Mouse (Mus musculus) yolk sac, embryonic 10.5 days (tissue): ENCODE data around the gene Adam17.

Experiments
- DNase-seq: peaks from one replicate; pipeline ENCODE4 v3.0.0-alpha.2; 2017; ENCODE audit warnings: low spot score

The Adam17 gene

GRCm38 (mm10) chr12:21312201-21312600 is 61.2 kb downstream of the Adam17 start:
- no peak for DNase-seq

- DNase-seq: no peak
These were observed 66.7 kb downstream of the Adam17 start for GRCm38 (mm10) chr12:21306721-21307120.

DNA sequence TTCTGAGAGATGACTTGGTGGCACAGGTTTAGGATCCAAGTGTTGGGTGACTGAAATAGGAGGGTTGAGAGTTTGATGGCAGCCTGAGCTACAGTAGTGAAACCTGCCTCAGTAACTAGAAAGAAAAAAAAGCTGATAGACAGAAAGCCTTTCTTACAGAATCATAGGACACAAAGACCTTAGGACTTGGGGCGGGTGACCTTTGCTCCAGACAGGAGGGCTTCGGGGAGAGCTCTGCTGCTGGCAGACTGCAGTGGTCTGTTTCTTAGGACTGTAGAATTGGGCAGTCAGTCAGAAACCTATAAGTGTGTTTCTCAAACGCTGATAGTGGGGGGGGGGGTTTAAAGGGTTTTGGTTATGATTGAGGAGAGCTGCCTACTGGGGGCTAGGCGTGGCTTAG is 67.7 kb downstream of the Adam17 start:
- no peak for DNase-seq

DNA sequence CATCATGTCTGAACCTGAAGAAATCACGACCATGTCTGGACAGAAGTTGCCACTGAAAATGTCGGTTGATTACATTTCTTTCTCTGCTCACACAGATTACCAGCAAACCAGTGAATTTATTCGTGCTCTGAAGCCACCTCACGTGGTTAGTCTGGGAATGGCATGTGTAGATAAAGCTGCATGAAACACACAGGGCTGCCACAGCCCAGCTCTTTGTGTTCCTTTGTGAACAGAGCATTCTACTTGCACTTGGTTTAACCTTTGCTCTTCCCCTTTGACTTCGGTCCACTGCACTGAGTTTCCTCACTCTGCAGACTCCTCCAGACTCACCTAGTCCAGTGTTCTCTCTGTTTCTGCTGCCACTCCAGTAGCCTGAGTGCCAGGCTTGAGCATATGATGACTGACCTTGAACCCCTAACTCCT is 71.1 kb downstream of the Adam17 start:
- peak; percentile 72 for DNase-seq

DNA sequence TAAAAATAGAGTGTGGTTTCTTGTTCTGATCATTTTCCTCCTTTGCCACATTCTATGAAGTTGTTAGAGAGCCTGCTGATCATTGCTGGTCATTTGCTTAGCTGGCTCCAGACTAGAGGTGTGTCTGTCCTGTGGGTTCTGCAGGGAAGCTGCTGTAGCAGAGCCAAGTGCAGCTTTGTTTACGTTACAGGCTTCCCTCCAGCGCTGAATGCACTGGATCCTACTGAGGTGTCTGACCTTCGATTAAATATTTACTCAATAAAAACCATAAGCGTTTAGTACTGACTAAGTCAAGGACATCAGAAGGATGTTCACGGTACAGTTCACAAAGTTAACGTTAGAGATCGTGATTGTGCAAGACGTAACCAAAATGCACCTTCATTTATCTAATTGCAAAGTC is 71.5 kb downstream of the Adam17 start:
- peak; percentile 59 for DNase-seq

GRCm38 (mm10) chr12:21301324-21301723 is 72.1 kb downstream of the Adam17 start:
- DNase-seq: no peak

DNA sequence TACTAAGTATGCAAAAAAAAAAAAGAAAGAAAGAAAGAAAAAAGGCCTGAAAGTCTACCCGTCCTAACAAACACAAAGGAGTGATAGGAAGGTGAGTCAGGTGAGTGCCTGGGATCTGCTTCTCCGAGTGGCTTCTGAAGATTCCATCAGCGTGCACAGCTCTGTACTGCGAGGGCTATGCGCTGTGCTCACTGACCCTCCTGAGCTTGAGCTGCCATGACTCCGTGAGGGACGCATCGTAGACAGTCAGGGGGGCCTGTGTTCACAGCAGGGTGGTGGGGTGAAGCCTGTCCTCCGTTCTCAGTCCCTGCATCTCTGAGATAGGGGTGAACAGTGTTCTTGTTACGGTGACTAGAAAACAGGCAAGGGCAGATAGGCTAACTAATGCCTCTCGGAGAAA is 74.6 kb downstream of the Adam17 start:
- DNase-seq: no peak

- DNase-seq: no peak
These were observed 83.8 kb downstream of the Adam17 start for GRCm38 (mm10) chr12:21289651-21290050.

DNA sequence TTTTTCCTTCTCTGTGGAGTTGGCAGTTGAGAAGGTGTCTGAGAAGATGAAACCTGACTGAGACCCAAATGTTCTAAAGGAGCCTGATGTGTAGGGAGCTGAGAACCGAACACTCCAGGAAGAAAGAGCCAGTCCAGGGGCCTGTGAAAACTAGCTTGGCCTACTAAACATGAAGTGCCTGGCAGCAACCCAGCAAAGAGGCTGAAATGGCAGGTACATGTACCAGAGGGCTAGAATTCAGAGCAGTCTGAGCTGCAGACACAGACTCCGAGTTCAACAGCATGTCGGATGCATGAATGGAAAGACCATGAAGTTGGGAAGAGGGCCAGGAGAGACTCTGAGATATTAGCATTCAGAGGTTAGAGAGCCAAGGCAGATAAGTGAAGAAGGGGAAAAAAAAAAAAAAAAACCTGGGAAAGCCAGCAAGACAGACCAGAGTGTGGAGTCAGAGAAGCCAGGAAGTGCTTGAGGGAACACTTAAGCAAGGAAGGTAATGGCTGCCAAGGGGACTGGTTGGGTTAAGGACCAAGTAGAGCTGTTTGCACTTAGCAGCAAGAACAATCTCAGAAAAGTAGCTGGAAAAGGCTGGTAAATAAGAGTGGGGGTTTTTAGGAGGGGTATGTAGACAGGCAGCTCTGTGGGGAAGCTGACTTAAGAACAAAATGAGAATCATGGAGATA is 84.6 kb downstream of the Adam17 start:
- DNase-seq: no peak

GRCm38 (mm10) chr12:21286712-21287650 is 86.5 kb downstream of the Adam17 start:
- DNase-seq: no peak

GRCm38 (mm10) chr12:21286243-21286622 is 87.2 kb downstream of the Adam17 start, which contains the start of gene Itgb1bp1:
Itgb1bp1 (minus strand) TSS chr12:21286284.
- peak; percentile 96 for DNase-seq

GRCm38 (mm10) chr12:21285508-21286242 is 87.8 kb downstream of the Adam17 start:
- no peak for DNase-seq

GRCm38 (mm10) chr12:21284761-21285441 is 88.5 kb downstream of the Adam17 start, which contains the start of gene Cpsf3:
Cpsf3 (plus strand) TSS chr12:21285391.
- DNase-seq: no peak

GRCm38 (mm10) chr12:21277352-21277864 is 96.0 kb downstream of the Adam17 start:
- DNase-seq: no peak

- no peak for DNase-seq
These were observed 99.0 kb downstream of the Adam17 start for GRCm38 (mm10) chr12:21274446-21274845.
